19 mouse cellular contexts compared by ENCODE assay signal in genomic region chr11:6015011-6015431, GRCm38 (mm10). TPM values are rescaled to one million over a fixed set of nuclear protein-coding genes. Genes with fewer than 3 reads are reported as not detected.
DNase-seq lines count a peak whose midpoint lies in the region; ATAC-seq and TF ChIP-seq lines count a peak whose summit lies in the region.
"Had no signal": no experiment of that assay in that cellular context is flagged by ENCODE, and none has a peak within 500 bp of the region (broad histone marks: within the 10 kb centered on the region; RNA-seq: fewer than 3 reads in every experiment).

No protein-coding gene starts in this region.

- TF ChIP-seq POLR2A in cerebellum, adult 2 months (IDR thresholded peaks at IDR 0.05; ENCODE audit: borderline replicate concordance, insufficient read depth, low read length) = 0 out of 2 replicates have a peak, but pooled peaks have one; percentile 16

- no peak overlapping the region for H3K4me3 ChIP-seq in gastrocnemius, adult 2 months
- no peak overlapping the region for H3K4me3 ChIP-seq in cerebellum, adult 2 months (replicated peaks; ENCODE audit: insufficient read depth, low read depth, low read length)
- H3K4me3 ChIP-seq in liver, embryonic 11.5 days (ENCODE audit: low read depth, low read length) = no peak overlapping the region
- H3K4me3 ChIP-seq: embryonic facial prominence, embryonic 15.5 days; forebrain, embryonic 13.5 days; hindbrain, embryonic 13.5 days; limb, embryonic 12.5 days; liver, embryonic 15.5 days; stomach, embryonic 15.5 days had no signal

- H3K4me1 ChIP-seq in cerebellum, adult 2 months (ENCODE audit: control insufficient read depth, insufficient read depth, low read length) = peaks cover 74% of the 10 kb centered on the region
- H3K4me1 ChIP-seq in liver, embryonic 11.5 days (replicated peaks; ENCODE audit: control insufficient read depth, insufficient read depth, low read length) = no peaks in the 10 kb centered on the region
- H3K4me1 ChIP-seq: limb, embryonic 12.5 days; liver, embryonic 15.5 days; stomach, embryonic 15.5 days had no signal

- H3K9ac ChIP-seq in liver, embryonic 11.5 days (ENCODE audit: low read depth, low read length) = no peak overlapping the region
- H3K9ac ChIP-seq: embryonic facial prominence, embryonic 15.5 days; forebrain, embryonic 13.5 days; hindbrain, embryonic 13.5 days; limb, embryonic 12.5 days; liver, embryonic 15.5 days; stomach, embryonic 15.5 days had no signal

- no peaks in the 10 kb centered on the region for H3K36me3 ChIP-seq in liver, embryonic 11.5 days (ENCODE audit: control insufficient read depth, insufficient read depth, low read length)
- H3K36me3 ChIP-seq: embryonic facial prominence, embryonic 15.5 days; limb, embryonic 12.5 days had no signal

- no peak for TF ChIP-seq CTCF in gastrocnemius, adult 2 months (IDR thresholded peaks at IDR 0.05)
- TF ChIP-seq CTCF in cerebellum, adult 2 months (IDR thresholded peaks at IDR 0.05; ENCODE audit: borderline replicate concordance, insufficient read depth, low read depth, low read length) = no peak

- H3K4me2 ChIP-seq in liver, embryonic 11.5 days = no peak overlapping the region
- H3K4me2 ChIP-seq: embryonic facial prominence, embryonic 15.5 days; forebrain, embryonic 13.5 days; hindbrain, embryonic 13.5 days; limb, embryonic 12.5 days; liver, embryonic 15.5 days; stomach, embryonic 15.5 days had no signal

- peak overlapping the region; percentile 80 for H3K27ac ChIP-seq in gastrocnemius, adult 2 months
- peak overlapping the region; percentile 85 for H3K27ac ChIP-seq in cerebellum, adult 2 months (ENCODE audit: insufficient read depth, low read length)
- no peak overlapping the region for H3K27ac ChIP-seq in liver, embryonic 11.5 days (ENCODE audit: low read depth, low read length)
- H3K27ac ChIP-seq: embryonic facial prominence, embryonic 15.5 days; forebrain, embryonic 13.5 days; hindbrain, embryonic 13.5 days; limb, embryonic 12.5 days; liver, embryonic 15.5 days; stomach, embryonic 15.5 days had no signal

- DNase-seq in gastrocnemius, adult 2 months = peak; percentile 74
- DNase-seq in gastrocnemius, postnatal 4 days (ENCODE audit: low spot score in 2 of 2) = no peak
- DNase-seq in adrenal gland, postnatal 14 days = peak; percentile 58
- DNase-seq in cerebellum, adult 2 months = peak; percentile 86 to 93
- DNase-seq in gastrocnemius, adult 8-10 months (ENCODE audit: low spot score in 2 of 2) = peak; percentile 46 to 72
- no peak for DNase-seq in kidney, postnatal 10 days
- no peak for DNase-seq in liver, embryonic 11.5 days (ENCODE audit: low spot score)
- DNase-seq: B cell, adult 2 months; kidney, adult 18-20 months; kidney, postnatal 36 days; lung, postnatal 14 days; spleen, adult 18-20 months had no signal

- intact Hi-C loops in gastrocnemius, adult 2 months (cut with DNase I) = no loop called here

- no peaks in the 10 kb centered on the region for H3K27me3 ChIP-seq in cerebellum, adult 2 months (ENCODE audit: control insufficient read depth, insufficient read depth, low read length)
- no peaks in the 10 kb centered on the region for H3K27me3 ChIP-seq in liver, embryonic 11.5 days (replicated peaks; ENCODE audit: control insufficient read depth, insufficient read depth, low read length)
- H3K27me3 ChIP-seq: embryonic facial prominence, embryonic 15.5 days; forebrain, embryonic 13.5 days; liver, embryonic 15.5 days; stomach, embryonic 15.5 days had no signal

- 7% methylated on average over 6 of the region's 6 CpGs for WGBS in cerebellum, adult 2 months
- WGBS in liver, embryonic 11.5 days = 75% methylated on average over 6 of the region's 6 CpGs

- no peak for ATAC-seq in liver, embryonic 11.5 days (replicated peaks; ENCODE audit: low FRiP score)
- no peak for ATAC-seq in inflammation-experienced regulatory T-cells, adult 6 months
- ATAC-seq: forebrain, embryonic 13.5 days had no signal

- no peaks in the 10 kb centered on the region for H3K9me3 ChIP-seq in liver, embryonic 11.5 days (ENCODE audit: control insufficient read depth, low read length)
- H3K9me3 ChIP-seq: embryonic facial prominence, embryonic 15.5 days; forebrain, embryonic 13.5 days; hindbrain, embryonic 13.5 days; limb, embryonic 12.5 days; liver, embryonic 15.5 days; stomach, embryonic 15.5 days had no signal

RNA-seq across cellular contexts. Expression of gene Camk2b, which starts 51.1 kb away (rescaled TPM):
- 100 to 1,000 TPM; 108 to 128 TPM for total RNA-seq in gastrocnemius, adult 2 months (2021)
- total RNA-seq in gastrocnemius, postnatal 4 days (2021) = 100 to 1,000 TPM; 190 to 199 TPM
- 14.8 and 16.8 TPM in 2 replicates for total RNA-seq in adrenal gland, postnatal 14 days (2021)
- 479 and 518 TPM in 2 replicates for polyA plus RNA-seq in cerebellum, adult 2 months (2012; rRNA removed)
- total RNA-seq in gastrocnemius, adult 8-10 months (2022) = 100 to 1,000 TPM; 146 to 169 (median 160) TPM
- polyA plus RNA-seq in liver, embryonic 11.5 days (2014; fragmentation: Nextera tagmentation; extraction: Ambion mirVana) = 0.99 and 1.0 TPM in 2 replicates
- 10 to 100 TPM in 2 of 3 experiments, 1 to 10 TPM in 1; 5.3 to 16.7 (median 11.0) TPM for polyA plus RNA-seq in inflammation-experienced regulatory T-cells, adult 6 months (2017; shearing (Covaris generic))

RNA-seq across cellular contexts. Expression of gene Ykt6, which starts 59.5 kb away (rescaled TPM):
- total RNA-seq in gastrocnemius, adult 2 months (2021) = 10 to 100 TPM; 37.0 to 46.7 TPM
- 10 to 100 TPM; 61.5 to 66.0 TPM for total RNA-seq in gastrocnemius, postnatal 4 days (2021)
- 71.1 and 77.9 TPM in 2 replicates for total RNA-seq in adrenal gland, postnatal 14 days (2021)
- 54.2 and 54.9 TPM in 2 replicates for polyA plus RNA-seq in cerebellum, adult 2 months (2012; rRNA removed)
- total RNA-seq in gastrocnemius, adult 8-10 months (2022) = 10 to 100 TPM; 40.4 to 47.2 (median 42.3) TPM
- polyA plus RNA-seq in liver, embryonic 11.5 days (2014; fragmentation: Nextera tagmentation; extraction: Ambion mirVana) = 18.4 TPM in 2 replicates
- polyA plus RNA-seq in inflammation-experienced regulatory T-cells, adult 6 months (2017; shearing (Covaris generic)) = 10 to 100 TPM; 26.3 to 31.4 (median 27.1) TPM

Comparison
In these comparisons a context has a peak if more than half of its experiments do, and no peak if none do; other contexts are left out.
1. DNase-seq: peak in gastrocnemius, adult 2 months (single experiment), adrenal gland, postnatal 14 days (single experiment), cerebellum, adult 2 months (2 of 2) and gastrocnemius, adult 8-10 months (2 of 2); none in gastrocnemius, postnatal 4 days (0 of 2), kidney, postnatal 10 days (single experiment) and liver, embryonic 11.5 days (single experiment).